Mouse (Mus musculus) forebrain, embryonic 13.5 days (tissue): ENCODE data around the gene Alpk3. TPM values are rescaled to one million over a fixed set of nuclear protein-coding genes. Genes with fewer than 3 reads are reported as not detected.

Experiments used
- ATAC-seq: fragments of 200-750 bp; cut with Nextera tagmentation; 2 replicates; pipeline ENCODE4 v1.8.0; 2017
- H3K27ac ChIP-seq: fragments of 300-500 bp; sonication (generic); 2 replicates; pipeline ENCODE4 v1.5.1; 2015; ENCODE audit warnings: inconsistent platforms, mild to moderate bottlenecking, moderate library complexity
- H3K27me3 ChIP-seq: fragments of 300-500 bp; sonication (generic); 2 replicates; pipeline ENCODE4 v1.6.1; 2015; ENCODE audit warnings: mild to moderate bottlenecking, inconsistent platforms
- H3K36me3 ChIP-seq: fragments of 300-500 bp; sonication (generic); 2 replicates; pipeline ENCODE4 v1.6.1; 2015; ENCODE audit warnings: mild to moderate bottlenecking, inconsistent platforms; ENCODE audit not compliant: poor library complexity, severe bottlenecking
- H3K4me1 ChIP-seq: fragments of 300-500 bp; sonication (generic); 2 replicates; pipeline ENCODE4 v1.6.1; 2015; ENCODE audit warnings: inconsistent platforms
- H3K4me2 ChIP-seq: fragments of 300-500 bp; sonication (generic); 2 replicates; pipeline ENCODE4 v1.6.1; 2015; ENCODE audit warnings: inconsistent platforms, mild to moderate bottlenecking, moderate library complexity
- H3K4me3 ChIP-seq: fragments of 300-500 bp; sonication (generic); 2 replicates; pipeline ENCODE4 v1.5.1; 2015; ENCODE audit warnings: mild to moderate bottlenecking, inconsistent platforms
- H3K9ac ChIP-seq: fragments of 300-500 bp; sonication (generic); 2 replicates; pipeline ENCODE4 v1.6.1; 2015; ENCODE audit warnings: mild to moderate bottlenecking, inconsistent platforms
- H3K9me3 ChIP-seq: fragments of 300-500 bp; sonication (generic); replicated peaks from 2 replicates; pipeline ENCODE4 v1.6.1; 2016; ENCODE audit warnings: inconsistent platforms
- WGBS: fragments of 180-500 bp; shearing (Covaris S2); methylation state at CpG from one replicate; pipeline ENCODE4 v1.1.7; 2015; 5-methylcytosine and 5-hydroxymethylcytosine counted together
- polyA plus RNA-seq: library from polyadenylated mRNA; unstranded; fragments of >200 nt; fragmentation: Nextera tagmentation; extraction: Ambion mirVana; gene quantifications from 2 replicates; pipeline ENCODE4 v1.2.1, GENCODE M21; 2015

Alpk3 gene
- polyA plus RNA-seq, 1 experiment from 2014 or later = not detected

DNA sequence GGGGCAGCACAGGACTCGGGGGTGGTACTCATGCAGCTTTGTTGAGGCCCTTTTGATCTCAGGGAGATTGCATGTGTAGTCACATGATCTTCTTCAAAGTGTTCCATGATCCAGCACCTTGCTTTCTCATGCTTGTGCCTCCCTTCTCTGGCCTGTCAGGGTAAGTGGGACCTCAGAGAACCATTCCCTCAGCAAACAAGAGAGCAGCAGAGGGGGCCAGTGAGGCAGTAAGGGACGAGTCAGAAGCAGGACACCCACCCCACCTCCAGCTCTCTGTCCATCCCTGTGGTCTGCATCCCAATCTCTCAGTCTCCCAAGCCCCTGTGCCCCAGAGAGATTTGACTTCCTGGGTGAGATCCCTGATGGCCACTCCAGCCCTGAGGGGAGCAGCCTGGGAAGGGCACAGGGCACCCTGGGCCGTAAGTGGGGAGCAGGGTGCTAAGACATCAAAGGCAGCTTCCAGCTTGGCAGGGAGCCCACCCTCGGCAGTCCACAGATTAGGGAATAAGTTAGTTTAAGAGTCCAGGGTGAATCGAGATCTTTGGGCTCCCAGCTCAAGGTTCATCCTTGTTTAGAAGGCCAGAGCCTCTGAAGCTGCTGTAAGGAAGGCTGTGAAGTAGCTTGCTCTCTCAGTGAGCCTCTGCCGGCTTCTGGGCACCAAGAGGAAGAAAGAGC is 55.4 kb downstream of the Alpk3 start:
- ATAC-seq = no peak
- no peak overlapping the region for H3K4me2 ChIP-seq
- no peaks in the 10 kb centered on the region for H3K4me1 ChIP-seq
- WGBS = 57% methylated on average over 5 of the region's 6 CpGs
- H3K27me3 ChIP-seq = no peaks in the 10 kb centered on the region
- H3K9ac ChIP-seq = no peak overlapping the region
- H3K27ac ChIP-seq = no peak overlapping the region
- no peaks in the 10 kb centered on the region for H3K9me3 ChIP-seq
- H3K36me3 ChIP-seq = no peaks in the 10 kb centered on the region
- H3K4me3 ChIP-seq = no peak overlapping the region

DNA sequence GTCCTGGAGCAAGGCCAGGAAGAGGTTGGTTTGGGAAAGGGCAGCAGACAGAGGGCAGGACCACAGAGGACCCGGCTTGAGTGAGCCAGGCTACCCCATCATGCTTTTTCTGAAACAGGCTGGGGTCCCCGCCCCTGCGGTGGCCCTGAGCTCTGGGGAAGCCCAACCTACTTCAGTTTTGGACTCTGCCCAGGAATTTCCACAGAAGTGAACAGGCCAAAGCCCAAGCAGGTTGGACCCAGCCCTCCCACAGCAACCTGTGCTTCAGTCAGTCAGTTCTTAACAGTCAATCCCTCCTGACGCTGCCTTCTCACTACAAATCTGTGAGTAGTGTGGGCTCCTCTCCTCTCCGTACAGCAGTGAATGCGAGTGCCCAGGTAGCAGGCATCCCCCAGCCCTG is 57.2 kb downstream of the Alpk3 start, which contains the start of gene Slc28a1:
TSS of gene Slc28a1 (plus strand) at position 245 of the 400 bp plus-strand sequence.
- H3K36me3 ChIP-seq = no peaks in the 10 kb centered on the region
- no peak for ATAC-seq
- H3K9me3 ChIP-seq = no peaks in the 10 kb centered on the region
- H3K4me3 ChIP-seq = no peak within 1 kb of the TSS
- H3K27ac ChIP-seq = no peak within 1 kb of the TSS
- H3K27me3 ChIP-seq = no peaks in the 10 kb centered on the region
- no peak within 1 kb of the TSS for H3K9ac ChIP-seq
- no peaks in the 10 kb centered on the region for H3K4me1 ChIP-seq
- 70% methylated on average over 6 of the region's 6 CpGs for WGBS
- H3K4me2 ChIP-seq = no peak within 1 kb of the TSS

DNA sequence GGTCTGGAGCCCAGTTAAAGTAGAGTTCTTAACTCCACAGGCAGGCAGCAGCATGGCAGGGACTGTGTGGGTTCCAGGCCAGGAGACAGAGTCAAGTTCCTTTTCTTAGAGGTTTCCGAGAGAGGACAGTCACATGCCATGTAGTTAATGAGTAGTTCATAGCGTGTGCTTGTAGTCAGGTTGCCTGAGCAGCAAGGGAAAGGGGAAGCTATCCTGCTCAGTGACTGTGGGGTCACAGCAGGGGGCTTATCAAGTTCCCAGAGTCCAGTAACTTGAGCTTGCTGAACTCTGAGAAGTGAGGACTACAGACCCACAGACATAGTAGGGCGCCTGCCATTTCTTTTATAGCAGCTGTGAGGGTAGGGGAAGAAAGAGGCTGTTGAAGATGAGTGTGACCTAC is 63.7 kb downstream of the Alpk3 start:
- Histone ChIP-seq H3K9ac (no peak overlapping the region), H3K4me2 (no peak overlapping the region), H3K9me3 (no peaks in the 10 kb centered on the region), H3K27me3 (no peaks in the 10 kb centered on the region), H3K27ac (no peak overlapping the region), H3K36me3 (no peaks in the 10 kb centered on the region), H3K4me1 (peaks cover 9% of the 10 kb centered on the region), H3K4me3 (no peak overlapping the region)
- no peak for ATAC-seq
- 64% methylated on average over 3 of the region's 3 CpGs for WGBS

DNA sequence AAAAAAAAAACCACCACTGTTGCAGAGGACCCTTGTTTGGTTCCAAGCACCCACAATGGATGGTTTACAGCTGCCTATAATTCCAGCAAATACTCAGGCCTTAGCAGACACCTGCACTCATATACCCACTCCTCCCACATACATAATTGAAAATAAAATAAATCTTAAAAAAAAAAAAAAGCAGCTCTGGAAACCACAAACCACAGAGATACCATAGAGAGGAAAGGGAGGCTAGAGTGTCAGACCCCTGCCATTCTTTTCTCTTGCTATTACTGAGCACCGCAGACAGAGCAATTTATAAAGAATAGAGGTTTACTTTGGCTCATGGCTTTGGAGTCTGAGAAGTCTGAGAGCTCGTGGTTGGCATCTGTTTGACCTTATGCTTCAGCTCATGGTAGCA is 65.4 kb downstream of the Alpk3 start:
- Histone ChIP-seq H3K4me3 (no peak overlapping the region), H3K36me3 (no peaks in the 10 kb centered on the region), H3K27ac (no peak overlapping the region), H3K9ac (no peak overlapping the region), H3K4me2 (no peak overlapping the region), H3K9me3 (no peaks in the 10 kb centered on the region), H3K27me3 (no peaks in the 10 kb centered on the region), H3K4me1 (peaks cover 9% of the 10 kb centered on the region)
- WGBS = 76% methylated on average over 2 of the region's 2 CpGs
- ATAC-seq = no peak

DNA sequence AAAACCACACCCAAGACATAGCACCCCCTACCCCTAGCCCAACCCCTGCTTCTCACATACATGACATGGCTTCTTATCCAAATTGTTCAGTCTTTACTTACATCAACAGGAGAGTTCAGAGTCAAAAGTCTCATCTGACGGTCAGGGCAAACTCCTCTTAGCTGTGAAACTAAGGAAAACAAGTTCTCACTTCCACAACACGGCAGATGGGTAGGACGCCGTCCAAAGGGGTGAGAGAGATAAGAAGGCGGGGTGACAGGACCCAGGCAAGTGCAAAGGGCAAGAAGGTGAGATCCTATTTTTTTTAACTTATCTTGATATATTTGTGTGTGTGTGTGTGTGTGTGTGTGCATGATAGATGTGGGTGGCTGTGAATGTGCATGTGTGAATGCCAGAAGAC is 66.2 kb downstream of the Alpk3 start:
- Histone ChIP-seq H3K4me1 (peaks cover 9% of the 10 kb centered on the region), H3K4me2 (no peak overlapping the region), H3K9me3 (no peaks in the 10 kb centered on the region), H3K27ac (no peak overlapping the region), H3K27me3 (no peaks in the 10 kb centered on the region), H3K4me3 (no peak overlapping the region), H3K9ac (no peak overlapping the region), H3K36me3 (no peaks in the 10 kb centered on the region)
- no peak for ATAC-seq
- WGBS = 94% methylated on average over 5 of the region's 5 CpGs

DNA sequence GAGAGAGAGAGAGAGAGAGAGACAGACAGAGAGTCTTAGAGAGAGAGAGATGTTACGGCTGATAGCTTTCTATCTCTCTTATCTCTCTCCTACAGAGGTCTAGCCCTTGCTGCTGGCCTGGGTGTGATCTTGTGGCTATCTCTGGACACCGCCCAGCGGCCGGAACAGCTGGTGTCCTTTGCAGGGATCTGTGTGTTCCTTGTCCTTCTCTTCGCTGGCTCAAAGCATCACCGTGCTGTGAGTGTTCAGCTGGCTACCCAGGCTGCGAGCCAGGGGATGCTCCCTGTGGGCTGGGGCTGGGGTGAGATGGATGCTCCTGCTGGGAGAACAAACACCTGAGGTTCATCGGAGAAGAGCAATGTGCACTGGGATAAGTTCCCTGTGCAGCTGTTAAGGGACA is 67.4 kb downstream of the Alpk3 start:
- ATAC-seq = no peak
- WGBS = 82% methylated on average over 8 of the region's 8 CpGs
- Histone ChIP-seq H3K9me3 (no peaks in the 10 kb centered on the region), H3K4me3 (no peak overlapping the region), H3K9ac (no peak overlapping the region), H3K4me2 (no peak overlapping the region), H3K27ac (no peak overlapping the region), H3K4me1 (peaks cover 9% of the 10 kb centered on the region), H3K27me3 (no peaks in the 10 kb centered on the region), H3K36me3 (no peaks in the 10 kb centered on the region)

DNA sequence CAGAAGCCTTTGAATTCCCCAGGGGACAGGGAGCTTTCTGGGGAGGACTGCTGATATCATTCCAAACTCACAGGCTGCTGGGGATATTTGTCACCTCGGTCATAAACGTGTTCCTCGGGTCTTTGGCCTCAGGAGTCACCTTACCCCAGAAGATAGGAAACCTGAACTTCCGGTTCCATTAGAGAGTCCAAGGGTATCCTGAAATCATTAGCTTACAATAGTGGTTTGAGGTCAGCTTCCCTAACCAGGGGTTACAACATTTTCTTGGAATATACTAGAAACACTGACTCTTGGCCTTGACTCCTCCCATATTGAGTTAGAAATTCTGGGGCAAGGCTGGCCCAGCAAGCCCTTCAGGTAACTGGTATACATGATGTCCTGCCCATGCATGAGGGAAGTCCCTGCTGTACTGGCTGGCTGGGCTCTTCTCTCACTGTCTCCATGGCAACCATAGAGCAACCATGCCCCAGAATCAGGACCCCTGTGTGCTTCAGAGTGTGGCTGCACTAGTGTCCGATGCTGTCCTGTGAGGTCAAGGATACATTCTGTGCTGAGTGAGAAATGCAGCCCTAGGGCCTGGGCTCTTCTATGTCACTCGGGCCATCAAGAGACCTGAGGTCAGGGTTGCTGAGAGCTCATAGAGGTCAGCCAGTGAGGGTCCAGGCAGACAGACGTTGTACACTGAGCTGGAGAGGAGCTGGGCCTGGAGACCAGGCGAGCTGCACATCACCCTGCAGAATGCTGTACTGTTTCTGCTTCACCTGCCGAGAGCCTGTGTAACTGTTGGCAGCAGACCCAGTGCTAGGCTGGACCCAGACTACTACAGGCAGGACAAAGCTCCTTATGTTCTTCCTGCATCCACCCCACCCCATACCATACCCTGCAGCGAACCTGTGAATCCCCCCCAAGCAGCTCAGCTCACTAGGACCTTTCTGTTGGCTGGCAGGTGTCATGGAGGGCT is 68.1 kb downstream of the Alpk3 start:
- WGBS = 75% methylated on average over 10 of the region's 10 CpGs
- ATAC-seq = peak; percentile 36; the same call in 1 of the 2 replicates

DNA sequence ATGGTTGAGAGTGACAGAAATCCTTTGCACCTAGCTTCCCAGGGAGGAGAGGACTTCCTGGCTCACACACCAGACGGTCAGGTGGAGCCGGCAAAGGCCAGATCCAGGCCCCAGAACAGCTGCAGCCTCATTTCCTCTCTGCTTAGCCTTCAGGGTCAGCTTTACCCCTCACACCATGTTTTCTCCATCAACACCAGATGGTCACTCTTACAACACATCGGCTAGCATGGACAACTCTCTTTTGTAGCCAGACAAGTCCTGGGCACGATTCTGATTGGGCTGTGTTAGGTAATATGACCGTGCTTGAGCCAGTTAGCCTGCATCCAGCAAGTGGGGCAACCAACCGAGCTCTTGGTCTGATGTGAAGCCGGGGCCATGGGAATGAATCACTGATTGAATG is 74.5 kb downstream of the Alpk3 start:
- no peak overlapping the region for H3K9ac ChIP-seq
- H3K27ac ChIP-seq = no peak overlapping the region
- WGBS = 73% methylated on average over 7 of the region's 7 CpGs
- no peak overlapping the region for H3K4me3 ChIP-seq
- no peaks in the 10 kb centered on the region for H3K36me3 ChIP-seq
- H3K4me1 ChIP-seq = peaks cover 5% of the 10 kb centered on the region; the same call in 1 of the 2 replicates
- H3K9me3 ChIP-seq = no peaks in the 10 kb centered on the region
- H3K27me3 ChIP-seq = no peaks in the 10 kb centered on the region
- no peak for ATAC-seq
- H3K4me2 ChIP-seq = no peak overlapping the region

More for the DNA sequence above, 68.1 kb downstream of the Alpk3 start:
- Histone ChIP-seq H3K4me2 (no peak overlapping the region), H3K27me3 (no peaks in the 10 kb centered on the region), H3K4me1 (peaks cover 9% of the 10 kb centered on the region), H3K4me3 (no peak overlapping the region), H3K9me3 (no peaks in the 10 kb centered on the region), H3K36me3 (no peaks in the 10 kb centered on the region), H3K9ac (no peak overlapping the region), H3K27ac (no peak overlapping the region)

DNA sequence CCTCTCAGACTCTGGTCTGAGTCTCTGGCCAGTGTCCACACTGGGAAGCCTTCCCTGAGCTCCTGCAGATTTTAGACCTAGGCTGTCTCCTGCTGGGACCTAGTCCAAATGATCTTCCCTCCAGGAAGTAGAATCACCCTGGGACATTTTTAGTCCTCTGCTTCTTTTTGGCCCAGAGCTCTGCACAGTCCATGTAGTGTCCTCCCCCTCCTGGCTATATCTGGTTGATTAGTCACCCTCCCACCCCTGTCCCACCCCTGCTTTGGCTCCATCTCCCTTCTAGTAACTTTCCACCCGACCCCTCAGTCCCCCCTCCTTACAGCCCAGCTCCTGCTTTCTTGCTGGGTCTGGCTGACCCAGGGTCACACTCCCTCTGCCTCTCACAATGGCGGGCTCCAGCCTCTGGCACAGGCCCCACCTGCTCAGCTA is 75.5 kb downstream of the Alpk3 start:
- H3K36me3 ChIP-seq = no peaks in the 10 kb centered on the region
- H3K27ac ChIP-seq = no peak overlapping the region
- WGBS = 4% methylated on average over 2 of the region's 2 CpGs
- no peaks in the 10 kb centered on the region for H3K9me3 ChIP-seq
- no peak overlapping the region for H3K9ac ChIP-seq
- H3K27me3 ChIP-seq = no peaks in the 10 kb centered on the region
- H3K4me3 ChIP-seq = no peak overlapping the region
- ATAC-seq = no peak
- H3K4me2 ChIP-seq = no peak overlapping the region
- peaks cover 5% of the 10 kb centered on the region; the same call in 1 of the 2 replicates for H3K4me1 ChIP-seq

DNA sequence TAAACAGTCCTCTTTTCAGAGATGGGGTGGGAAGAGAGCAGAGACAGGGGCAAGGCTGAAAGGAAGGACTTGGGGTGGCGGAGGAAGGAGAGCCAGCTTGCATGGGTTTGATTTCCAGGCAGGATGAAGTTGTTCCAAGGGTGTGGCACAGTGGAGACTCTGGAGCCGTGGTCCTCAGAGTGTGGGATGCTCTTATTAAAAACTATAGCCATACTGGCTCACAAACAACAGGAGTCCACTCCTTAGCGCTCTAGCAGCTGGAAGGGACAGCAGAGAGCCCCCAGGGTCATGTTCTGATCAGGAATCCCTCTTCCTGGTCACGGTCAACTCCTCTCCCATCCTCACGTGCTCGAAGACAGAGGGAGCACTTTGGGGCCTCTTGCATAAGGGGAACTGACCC is 76.0 kb downstream of the Alpk3 start:
- H3K9me3 ChIP-seq = no peaks in the 10 kb centered on the region
- WGBS = 76% methylated on average over 6 of the region's 6 CpGs
- no peak overlapping the region for H3K27ac ChIP-seq
- no peak for ATAC-seq
- H3K36me3 ChIP-seq = no peaks in the 10 kb centered on the region
- H3K4me1 ChIP-seq = peaks cover 5% of the 10 kb centered on the region; the same call in 1 of the 2 replicates
- no peak overlapping the region for H3K4me2 ChIP-seq
- no peak overlapping the region for H3K4me3 ChIP-seq
- no peaks in the 10 kb centered on the region for H3K27me3 ChIP-seq
- no peak overlapping the region for H3K9ac ChIP-seq

DNA sequence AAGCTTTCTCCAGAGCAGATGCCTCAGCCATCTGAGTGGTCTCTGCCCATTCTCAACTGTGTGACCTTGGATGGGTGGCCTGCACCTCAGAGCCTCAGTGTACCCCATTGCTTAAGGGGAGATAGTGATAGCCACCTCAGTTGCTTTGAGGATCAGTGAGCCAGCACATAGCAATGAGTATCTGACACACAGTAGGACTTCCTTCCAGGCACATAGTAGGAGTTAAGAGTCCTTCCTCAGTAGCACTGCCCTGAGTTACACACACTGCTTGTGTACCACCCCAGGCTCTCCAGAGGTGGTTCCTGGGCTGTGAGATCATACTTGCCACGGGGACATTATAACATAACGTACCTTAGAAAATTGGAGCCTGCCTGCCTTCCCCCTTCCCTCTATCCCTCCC is 76.5 kb downstream of the Alpk3 start:
- Histone ChIP-seq H3K4me1 (peaks cover 5% of the 10 kb centered on the region; the same call in 1 of the 2 replicates), H3K4me2 (no peak overlapping the region), H3K27ac (no peak overlapping the region), H3K9ac (no peak overlapping the region), H3K27me3 (no peaks in the 10 kb centered on the region), H3K9me3 (no peaks in the 10 kb centered on the region), H3K4me3 (no peak overlapping the region), H3K36me3 (no peaks in the 10 kb centered on the region)
- ATAC-seq = no peak
- 91% methylated on average over 2 of the region's 2 CpGs for WGBS

DNA sequence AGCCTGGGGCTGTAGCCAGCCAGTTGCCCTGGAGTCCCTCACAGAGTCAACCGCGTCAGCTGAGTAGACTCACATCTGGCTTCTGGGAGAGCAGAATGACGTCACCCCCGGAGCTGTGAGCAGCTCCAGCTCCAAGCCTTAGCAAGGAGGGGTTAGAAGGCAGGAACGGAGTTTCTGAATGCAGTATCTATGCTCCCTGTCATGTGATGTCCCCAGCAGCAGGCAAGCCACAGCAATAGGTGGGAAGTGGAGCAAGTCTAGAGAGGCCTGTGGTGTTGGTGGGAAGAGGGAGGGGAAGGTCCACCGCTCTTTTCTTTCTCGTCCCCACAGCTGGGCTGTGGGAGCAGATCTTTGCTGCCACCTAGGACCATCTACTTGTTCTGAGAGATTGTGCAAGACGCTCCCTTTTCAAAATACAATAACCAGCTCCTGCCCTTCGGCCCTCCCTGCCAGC is 77.2 kb downstream of the Alpk3 start:
- no peak overlapping the region for H3K4me3 ChIP-seq
- no peak overlapping the region for H3K27ac ChIP-seq
- H3K27me3 ChIP-seq = no peaks in the 10 kb centered on the region
- WGBS = 42% methylated on average over 9 of the region's 9 CpGs
- H3K9ac ChIP-seq = no peak overlapping the region
- H3K36me3 ChIP-seq = no peaks in the 10 kb centered on the region
- H3K4me1 ChIP-seq = peaks cover 5% of the 10 kb centered on the region; the same call in 1 of the 2 replicates
- ATAC-seq = 0 out of 2 replicates have a peak, but pooled peaks have one; percentile 33
- no peaks in the 10 kb centered on the region for H3K9me3 ChIP-seq
- H3K4me2 ChIP-seq = 0 out of 2 replicates have a peak overlapping the region, but pooled peaks have one; percentile 14
